Mouse (Mus musculus) MEL (cell line): ENCODE measurements around the gene Ifna9. TPM values are rescaled to one million over a fixed set of nuclear protein-coding genes. Genes with fewer than 3 reads are reported as not detected.

ENCODE experiments used
- polyA plus RNA-seq, 2 experiments: library from polyadenylated mRNA; stranded (reverse) in 1 of 2; unstranded in 1 of 2; fragments of >175 nt in 1 of 2; fragments of >200 nt in 1 of 2; gene quantifications; 2 replicates each; pipeline versions ENCODE4 v1.2.1 to v1.2.4; 2012; ENCODE audit warnings: low replicate concordance in 2 of 2, low read depth in 1 of 2; ENCODE audit not compliant: insufficient read length in 2 of 2, insufficient read depth in 1 of 2, missing spikeins in 1 of 2
- total RNA-seq: library from RNA; depleted of rRNA; stranded (reverse); fragments of 300-350 nt; gene quantifications from 2 replicates; pipeline ENCODE4 v1.2.3, GENCODE M21; 2012; rRNA removed

Gene Ifna9
- total and polyA plus RNA-seq, 3 experiments: not detected

Other genes starting within 250 kb of the Ifna9 start
Only the 30 nearest of the 31 such genes appear.
- 0.19 and 0.39 TPM in 2 replicates for gene Hacd4, start 153.5 kb downstream of the Ifna9 start, total RNA-seq
- under 1 TPM in 1 of 2 experiments, not detected in 1; 0.64 TPM for gene Hacd4, start 153.5 kb downstream of the Ifna9 start, polyA plus RNA-seq
- gene Ifnb1, start 69.6 kb downstream of the Ifna9 start, total RNA-seq: not detected in 2 replicates
- gene Ifnb1, start 69.6 kb downstream of the Ifna9 start, polyA plus RNA-seq: not detected
- not detected in 2 replicates for gene Ifna15, start 34.1 kb downstream of the Ifna9 start, total RNA-seq
- gene Ifna15, start 34.1 kb downstream of the Ifna9 start, polyA plus RNA-seq: not detected
- not detected in 2 replicates for gene Ifna14, start 20.6 kb downstream of the Ifna9 start, total RNA-seq
- gene Ifna14, start 20.6 kb downstream of the Ifna9 start, polyA plus RNA-seq: not detected
- gene Ifna12, start 11.0 kb upstream of the Ifna9 start, total RNA-seq: not detected in 2 replicates
- gene Ifna12, start 11.0 kb upstream of the Ifna9 start, polyA plus RNA-seq: not detected
- not detected in 2 replicates for gene C87499, start 42.0 kb upstream of the Ifna9 start, total RNA-seq
- gene C87499, start 42.0 kb upstream of the Ifna9 start, polyA plus RNA-seq: not detected
- not detected in 2 replicates for gene Ifna13, start 52.1 kb upstream of the Ifna9 start, total RNA-seq
- not detected for gene Ifna13, start 52.1 kb upstream of the Ifna9 start, polyA plus RNA-seq
- not detected in 2 replicates for gene Ifna16, start 84.5 kb upstream of the Ifna9 start, total RNA-seq
- not detected for gene Ifna16, start 84.5 kb upstream of the Ifna9 start, polyA plus RNA-seq
- not detected in 2 replicates for gene Ifna2, start 91.5 kb upstream of the Ifna9 start, total RNA-seq
- not detected for gene Ifna2, start 91.5 kb upstream of the Ifna9 start, polyA plus RNA-seq
- gene Ifnab, start 99.0 kb upstream of the Ifna9 start, total RNA-seq: not detected in 2 replicates
- gene Ifnab, start 99.0 kb upstream of the Ifna9 start, polyA plus RNA-seq: not detected
- 7.8 and 9.8 TPM in 2 replicates for gene Gm26566, start 129.4 kb upstream of the Ifna9 start, total RNA-seq
- under 1 TPM in 1 of 2 experiments, not detected in 1; 0.40 TPM for gene Gm26566, start 129.4 kb upstream of the Ifna9 start, polyA plus RNA-seq
- 33.9 and 35.1 TPM in 2 replicates for gene Klhl9, start 130.1 kb upstream of the Ifna9 start, total RNA-seq
- 10 to 100 TPM; 16.6 to 69.5 TPM for gene Klhl9, start 130.1 kb upstream of the Ifna9 start, polyA plus RNA-seq
- not detected in 2 replicates for gene Gm13271, start 162.5 kb upstream of the Ifna9 start, total RNA-seq
- not detected for gene Gm13271, start 162.5 kb upstream of the Ifna9 start, polyA plus RNA-seq
- not detected in 2 replicates for gene Gm13283, start 167.7 kb upstream of the Ifna9 start, total RNA-seq
- gene Gm13283, start 167.7 kb upstream of the Ifna9 start, polyA plus RNA-seq: not detected
- not detected in 2 replicates for gene Gm13290, start 181.4 kb upstream of the Ifna9 start, total RNA-seq
- gene Gm13290, start 181.4 kb upstream of the Ifna9 start, polyA plus RNA-seq: under 1 TPM in 1 of 2 experiments, not detected in 1; 0.29 TPM
- gene Gm13289, start 184.5 kb upstream of the Ifna9 start, total RNA-seq: not detected in 2 replicates
- gene Gm13289, start 184.5 kb upstream of the Ifna9 start, polyA plus RNA-seq: not detected
- not detected in 2 replicates for gene Gm13272, start 187.5 kb upstream of the Ifna9 start, total RNA-seq
- gene Gm13272, start 187.5 kb upstream of the Ifna9 start, polyA plus RNA-seq: not detected
- not detected in 2 replicates for gene Ifnz, start 189.7 kb upstream of the Ifna9 start, total RNA-seq
- gene Ifnz, start 189.7 kb upstream of the Ifna9 start, polyA plus RNA-seq: under 1 TPM in 1 of 2 experiments, not detected in 1; 0.11 TPM
- not detected in 2 replicates for gene Gm13276, start 193.3 kb upstream of the Ifna9 start, total RNA-seq
- not detected for gene Gm13276, start 193.3 kb upstream of the Ifna9 start, polyA plus RNA-seq
- not detected in 2 replicates for gene Gm13277, start 196.2 kb upstream of the Ifna9 start, total RNA-seq
- not detected for gene Gm13277, start 196.2 kb upstream of the Ifna9 start, polyA plus RNA-seq
- not detected in 2 replicates for gene Gm13278, start 199.2 kb upstream of the Ifna9 start, total RNA-seq
- gene Gm13278, start 199.2 kb upstream of the Ifna9 start, polyA plus RNA-seq: not detected
- gene Gm13275, start 202.1 kb upstream of the Ifna9 start, total RNA-seq: not detected in 2 replicates
- under 1 TPM in 1 of 2 experiments, not detected in 1; 0.52 TPM for gene Gm13275, start 202.1 kb upstream of the Ifna9 start, polyA plus RNA-seq
- gene Gm13279, start 205.0 kb upstream of the Ifna9 start, total RNA-seq: not detected in 2 replicates
- not detected for gene Gm13279, start 205.0 kb upstream of the Ifna9 start, polyA plus RNA-seq
- 0.10 TPM in 1 of 2 replicates, not detected in the other for gene Gm13285, start 207.3 kb upstream of the Ifna9 start, total RNA-seq
- gene Gm13285, start 207.3 kb upstream of the Ifna9 start, polyA plus RNA-seq: under 1 TPM in 1 of 2 experiments, not detected in 1; 0.14 TPM
- not detected in 2 replicates for gene Gm13287, start 210.9 kb upstream of the Ifna9 start, total RNA-seq
- not detected for gene Gm13287, start 210.9 kb upstream of the Ifna9 start, polyA plus RNA-seq
- gene Gm13288, start 213.1 kb upstream of the Ifna9 start, total RNA-seq: not detected in 2 replicates
- not detected for gene Gm13288, start 213.1 kb upstream of the Ifna9 start, polyA plus RNA-seq
- gene Ifna7, start 223.8 kb upstream of the Ifna9 start, total RNA-seq: not detected in 2 replicates
- gene Ifna7, start 223.8 kb upstream of the Ifna9 start, polyA plus RNA-seq: not detected
- not detected in 2 replicates for gene Ifna11, start 227.6 kb upstream of the Ifna9 start, total RNA-seq
- not detected for gene Ifna11, start 227.6 kb upstream of the Ifna9 start, polyA plus RNA-seq
- gene Ifna6, start 235.0 kb upstream of the Ifna9 start, total RNA-seq: not detected in 2 replicates
- gene Ifna6, start 235.0 kb upstream of the Ifna9 start, polyA plus RNA-seq: not detected
- gene Ifna5, start 243.1 kb upstream of the Ifna9 start, total RNA-seq: not detected in 2 replicates
- gene Ifna5, start 243.1 kb upstream of the Ifna9 start, polyA plus RNA-seq: not detected